Mouse (Mus musculus) mature B cell (primary cell): ENCODE measurements around the gene Tex13c2.

Experiments used
- in situ Hi-C: fragments of 300-500 bp; cut with MboI; formaldehyde crosslinking; loops from 2 replicates; pipeline ENCODE4 v1.14.3; 2019

Gene Tex13c2

GRCm38 (mm10) chrX:42489446-42489845 is at the start of gene Tex13c2:
Tex13c2 (plus strand) TSS chrX:42489691.
- in situ Hi-C loops, result no loop called here

- in situ Hi-C loops, result no loop called here
Measured at GRCm38 (mm10) chrX:42450305-42450704, 39.2 kb upstream of the Tex13c2 start.

- in situ Hi-C loops, result no loop called here
Measured at GRCm38 (mm10) chrX:42453001-42453400, 36.5 kb upstream of the Tex13c2 start.

GRCm38 (mm10) chrX:42454533-42454932 is 35.0 kb upstream of the Tex13c2 start:
- in situ Hi-C loops, result no loop called here

- in situ Hi-C loops, result no loop called here
Measured at GRCm38 (mm10) chrX:42490336-42490735, 845 bp downstream of the Tex13c2 start.

GRCm38 (mm10) chrX:42500538-42500937 is 11.0 kb downstream of the Tex13c2 start:
- in situ Hi-C loops, result no loop called here

GRCm38 (mm10) chrX:42502291-42503043 is 13.0 kb downstream of the Tex13c2 start, which contains the start of gene Sh2d1a:
Sh2d1a (plus strand) TSS chrX:42502453.
- in situ Hi-C loops, result no loop called here

GRCm38 (mm10) chrX:42511105-42511504 is 21.6 kb downstream of the Tex13c2 start:
- in situ Hi-C loops, result no loop called here

- in situ Hi-C loops, result no loop called here
Measured at GRCm38 (mm10) chrX:42512567-42512966, 23.1 kb downstream of the Tex13c2 start.

- in situ Hi-C loops, result no loop called here
Measured at GRCm38 (mm10) chrX:42522868-42523267, 33.4 kb downstream of the Tex13c2 start.

GRCm38 (mm10) chrX:42530703-42531102 is 41.2 kb downstream of the Tex13c2 start:
- in situ Hi-C loops, result no loop called here

GRCm38 (mm10) chrX:42540030-42540755 is 50.7 kb downstream of the Tex13c2 start:
- in situ Hi-C loops, result no loop called here

GRCm38 (mm10) chrX:42540756-42541053 is 51.2 kb downstream of the Tex13c2 start:
- in situ Hi-C loops, result no loop called here
